In genomic region chr4:151533451-151533850, GRCm38 (mm10) we compare ENCODE assay signal across 26 mouse cellular contexts.
A peak's percentile ranks its signal among the peaks of the same experiment; 100 is the strongest.
DNase-seq lines count a peak whose midpoint lies in the region; ATAC-seq and TF ChIP-seq lines count a peak whose summit lies in the region.
"Had no signal": no experiment of that assay in that cellular context is flagged by ENCODE, and none has a peak within 500 bp of the region (broad histone marks: within the 10 kb centered on the region; RNA-seq: fewer than 3 reads in every experiment).

No protein-coding gene starts in this region.

- H3K4me1 ChIP-seq in heart, embryonic 10.5 days = peaks cover 43% of the 10 kb centered on the region
- peaks cover 19% of the 10 kb centered on the region for H3K4me1 ChIP-seq in heart, embryonic 15.5 days (replicated peaks)
- peaks cover 12% of the 10 kb centered on the region; the same call in 1 of the 2 replicates for H3K4me1 ChIP-seq in midbrain, postnatal 0 days (ENCODE audit: insufficient read depth, low read length)
- peaks cover 3% of the 10 kb centered on the region for H3K4me1 ChIP-seq in midbrain, embryonic 11.5 days (ENCODE audit: control insufficient read depth, insufficient read depth, low read length)

- WGBS in heart, embryonic 10.5 days = 25% methylated on average over 10 of the region's 10 CpGs
- 27% methylated on average over 10 of the region's 10 CpGs for WGBS in heart, embryonic 15.5 days
- WGBS in midbrain, postnatal 0 days = 73% methylated on average over 10 of the region's 10 CpGs
- WGBS in midbrain, embryonic 11.5 days = 87% methylated on average over 10 of the region's 10 CpGs

- intact Hi-C loops in heart, postnatal 10 days (cut with DNase I) = no loop called here

- no peaks in the 10 kb centered on the region for H3K36me3 ChIP-seq in heart, embryonic 10.5 days
- H3K36me3 ChIP-seq in heart, embryonic 15.5 days = no peaks in the 10 kb centered on the region
- H3K36me3 ChIP-seq in midbrain, postnatal 0 days (ENCODE audit: insufficient read depth, low read length) = no peaks in the 10 kb centered on the region
- no peaks in the 10 kb centered on the region for H3K36me3 ChIP-seq in midbrain, embryonic 11.5 days (ENCODE audit: control insufficient read depth, insufficient read depth, low read length)
- H3K36me3 ChIP-seq: limb, embryonic 13.5 days; liver, embryonic 12.5 days; midbrain, embryonic 12.5 days had no signal

- no peak for ATAC-seq in heart, embryonic 15.5 days (replicated peaks; ENCODE audit: insufficient number of reproducible peaks, insufficient read depth, low FRiP score, low read depth)
- no peak for ATAC-seq in midbrain, postnatal 0 days (ENCODE audit: low FRiP score)
- no peak for ATAC-seq in midbrain, embryonic 11.5 days (ENCODE audit: low FRiP score)
- ATAC-seq: CD4-positive, CD25-positive, alpha-beta regulatory T cell, adult 4 months; forebrain, embryonic 16.5 days; intestine, postnatal 0 days; liver, embryonic 12.5 days; liver, postnatal 0 days had no signal

- no peak overlapping the region for H3K4me3 ChIP-seq in heart, embryonic 10.5 days
- no peak overlapping the region for H3K4me3 ChIP-seq in heart, embryonic 15.5 days
- no peak overlapping the region for H3K4me3 ChIP-seq in midbrain, postnatal 0 days (ENCODE audit: low read depth, low read length)
- no peak overlapping the region for H3K4me3 ChIP-seq in midbrain, embryonic 11.5 days (ENCODE audit: low read depth, low read length)
- H3K4me3 ChIP-seq: erythroblast, embryonic 14.5 days; limb, embryonic 13.5 days; liver, embryonic 12.5 days; midbrain, embryonic 12.5 days had no signal

- H3K9ac ChIP-seq in heart, embryonic 15.5 days = no peak overlapping the region
- no peak overlapping the region for H3K9ac ChIP-seq in midbrain, postnatal 0 days (replicated peaks; ENCODE audit: low read length, poor library complexity, severe bottlenecking)
- H3K9ac ChIP-seq in midbrain, embryonic 11.5 days (ENCODE audit: low read length) = no peak overlapping the region
- H3K9ac ChIP-seq: limb, embryonic 13.5 days; liver, embryonic 12.5 days; liver, postnatal 0 days; midbrain, embryonic 12.5 days had no signal

- no peak overlapping the region; the same call in 1 of the 2 replicates for H3K27ac ChIP-seq in heart, embryonic 10.5 days
- H3K27ac ChIP-seq in heart, embryonic 15.5 days = no peak overlapping the region
- no peak overlapping the region for H3K27ac ChIP-seq in midbrain, postnatal 0 days (ENCODE audit: low read depth, low read length)
- H3K27ac ChIP-seq in midbrain, embryonic 11.5 days (ENCODE audit: low read depth, low read length) = no peak overlapping the region
- H3K27ac ChIP-seq: limb, embryonic 13.5 days; liver, embryonic 12.5 days; midbrain, embryonic 12.5 days had no signal

- TF ChIP-seq CTCF in midbrain, postnatal 0 days (IDR thresholded peaks at IDR 0.05) = no peak

- no peaks in the 10 kb centered on the region for H3K9me3 ChIP-seq in heart, embryonic 10.5 days
- no peaks in the 10 kb centered on the region for H3K9me3 ChIP-seq in heart, embryonic 15.5 days (replicated peaks)
- no peaks in the 10 kb centered on the region for H3K9me3 ChIP-seq in midbrain, postnatal 0 days (ENCODE audit: low read length)
- no peaks in the 10 kb centered on the region for H3K9me3 ChIP-seq in midbrain, embryonic 11.5 days (ENCODE audit: control insufficient read depth, low read length)
- H3K9me3 ChIP-seq: midbrain, embryonic 12.5 days had no signal

- H3K27me3 ChIP-seq in heart, embryonic 10.5 days (ENCODE audit: insufficient read depth, poor library complexity, severe bottlenecking) = no peaks in the 10 kb centered on the region
- no peaks in the 10 kb centered on the region for H3K27me3 ChIP-seq in heart, embryonic 15.5 days
- no peaks in the 10 kb centered on the region for H3K27me3 ChIP-seq in midbrain, postnatal 0 days (ENCODE audit: insufficient read depth, low read length)
- H3K27me3 ChIP-seq in midbrain, embryonic 11.5 days (ENCODE audit: control insufficient read depth, insufficient read depth, low read length) = no peaks in the 10 kb centered on the region
- H3K27me3 ChIP-seq: liver, embryonic 12.5 days; midbrain, embryonic 12.5 days had no signal

- DNase-seq in heart, embryonic 10.5 days (ENCODE audit: low spot score) = peak; percentile 84
- no peak for DNase-seq in heart, postnatal 10 days
- no peak for DNase-seq in heart, adult 8-10 months (ENCODE audit: low spot score)
- peak; percentile 8 for DNase-seq in midbrain, postnatal 0 days (ENCODE audit: low spot score)
- no peak for DNase-seq in midbrain, embryonic 11.5 days (ENCODE audit: low spot score, missing footprints)
- no peak for DNase-seq in T-cell, adult 2 months (ENCODE audit: low spot score)
- DNase-seq in kidney, postnatal 4 days = no peak
- DNase-seq: adrenal gland, postnatal 25 days; cerebellum, adult 11-12 months; cerebellum, adult 9-11 months; kidney, adult 9 months; kidney, postnatal 10 days; layer of hippocampus, adult 9-11 months; liver, postnatal 0 days; lung, postnatal 36 days; right cerebral cortex, adult 18-20 months; spleen, adult 18-20 months; thymus, postnatal 14 days had no signal

- H3K4me2 ChIP-seq in heart, embryonic 15.5 days = peak overlapping the region; percentile 27; the same call in 1 of the 2 replicates
- no peak overlapping the region for H3K4me2 ChIP-seq in midbrain, postnatal 0 days (ENCODE audit: low read depth, low read length, poor library complexity, severe bottlenecking)
- no peak overlapping the region for H3K4me2 ChIP-seq in midbrain, embryonic 11.5 days
- H3K4me2 ChIP-seq: limb, embryonic 13.5 days; liver, embryonic 12.5 days; midbrain, embryonic 12.5 days had no signal

Comparison
In these comparisons a context has a peak if more than half of its experiments do, and no peak if none do; other contexts are left out.
1. DNase-seq: peak in heart, embryonic 10.5 days (single experiment) and midbrain, postnatal 0 days (single experiment); none in heart, postnatal 10 days (0 of 2), heart, adult 8-10 months (single experiment), midbrain, embryonic 11.5 days (single experiment), T-cell, adult 2 months (single experiment) and kidney, postnatal 4 days (0 of 2).